Mouse (Mus musculus): Measurements from ENCODE around the gene Wnt5b.

Wnt5b gene

DNA sequence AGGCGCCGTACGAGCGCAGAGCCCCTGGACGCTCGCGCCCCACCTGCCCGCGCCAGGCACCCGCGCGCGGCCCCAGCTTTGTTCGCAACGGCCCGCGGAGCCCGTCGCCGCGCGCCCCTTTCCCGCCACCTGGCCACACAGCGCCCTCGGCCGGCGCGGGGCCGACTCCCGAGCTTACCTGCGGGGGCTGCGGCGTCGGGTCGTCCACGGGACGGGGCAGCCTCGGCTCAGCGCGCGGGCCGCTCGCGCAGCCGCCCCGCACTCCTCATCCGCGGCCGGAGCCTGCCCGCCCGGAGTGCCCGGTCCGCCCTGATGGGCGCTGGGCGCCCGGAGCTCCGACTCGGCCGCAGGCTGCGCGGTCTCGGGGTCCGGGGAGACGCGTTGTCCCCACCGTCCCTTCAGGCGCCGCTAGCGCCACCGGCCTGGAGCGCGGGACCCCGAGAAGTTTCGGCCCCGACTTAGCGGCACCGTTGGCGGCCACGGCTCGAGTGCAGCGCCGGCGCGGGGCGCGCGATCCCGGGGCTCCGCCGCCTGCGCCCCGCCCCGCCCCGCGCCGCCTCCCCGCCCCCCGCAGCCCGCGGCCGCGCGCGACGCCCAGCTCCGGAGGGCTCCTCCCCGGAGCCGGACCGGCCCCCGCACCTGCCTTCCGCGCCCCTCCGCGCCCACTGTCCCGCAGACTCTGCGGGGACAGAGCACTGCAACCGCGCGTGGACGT is at the start of gene Wnt5b:
TSS of gene Wnt5b (minus strand) at position 545 of the 715 bp plus-strand sequence.
- no peak for DNase-seq (ENCODE audit: low spot score in 2 of 2)

GRCm38 (mm10) chr6:119590872-119591271 is 46.7 kb upstream of the Wnt5b start:
- no peak for DNase-seq (ENCODE audit: low spot score in 2 of 2)

GRCm38 (mm10) chr6:119587897-119588296 is 43.8 kb upstream of the Wnt5b start:
- DNase-seq (ENCODE audit: low spot score in 2 of 2), result no peak

- DNase-seq (ENCODE audit: low spot score in 2 of 2), result no peak
Measured at GRCm38 (mm10) chr6:119587454-119587853, 43.3 kb upstream of the Wnt5b start.

DNA sequence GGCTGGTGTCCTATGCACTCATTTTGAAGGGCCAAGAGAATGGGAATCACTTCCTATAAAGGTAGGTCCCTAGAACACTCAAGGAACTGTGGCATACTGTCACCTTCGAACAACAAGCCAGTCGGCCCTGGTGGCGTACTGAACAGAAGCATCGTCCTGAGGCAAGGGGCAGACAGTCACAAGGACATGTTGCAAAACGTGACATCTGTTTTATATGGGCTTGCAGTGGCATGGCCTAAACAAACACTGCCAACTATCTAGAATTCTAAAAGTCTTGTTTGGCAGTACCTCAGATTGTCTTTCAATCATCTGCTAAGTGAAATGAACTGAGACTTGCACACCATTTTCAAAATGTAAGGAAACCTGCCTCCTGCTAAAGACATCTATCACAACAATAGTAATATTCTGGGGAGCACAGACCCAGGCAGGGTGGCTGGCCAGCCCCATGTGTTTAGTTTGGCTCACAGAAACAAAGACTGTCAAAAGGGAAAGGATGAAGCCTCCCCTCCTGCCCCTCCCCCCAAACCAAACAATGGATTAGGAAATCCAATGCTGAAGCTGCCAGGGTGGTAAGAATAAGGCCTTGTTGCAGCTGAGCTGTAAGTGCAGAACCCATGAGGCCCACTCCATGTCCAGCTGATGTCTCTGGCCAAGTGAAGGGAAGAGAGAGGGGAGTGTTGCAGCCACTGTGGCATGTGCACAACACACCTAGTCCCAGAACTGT is 41.7 kb upstream of the Wnt5b start:
- no peak for DNase-seq (ENCODE audit: low spot score in 2 of 2)

DNA sequence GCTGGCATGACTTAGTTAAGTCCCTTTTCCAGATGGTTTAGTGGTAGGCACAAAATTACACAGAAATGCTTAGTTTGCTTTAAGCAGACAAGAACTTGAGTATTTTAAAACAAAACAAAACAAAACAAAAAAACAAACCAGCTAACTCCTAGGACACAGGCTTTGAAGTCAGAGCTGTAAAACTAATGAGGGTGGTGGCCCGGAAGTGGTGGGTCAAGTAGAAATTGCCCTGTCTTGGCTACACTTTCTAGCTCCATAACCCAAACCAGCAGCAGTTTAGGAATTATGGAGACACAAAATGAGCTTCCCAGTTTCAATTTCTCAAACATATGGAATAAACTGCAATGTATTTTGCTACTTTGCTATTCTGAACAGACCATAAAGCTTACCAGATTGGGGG is 39.9 kb upstream of the Wnt5b start:
- no peak for DNase-seq (ENCODE audit: low spot score in 2 of 2)

GRCm38 (mm10) chr6:119583165-119583564 is 39.0 kb upstream of the Wnt5b start:
- DNase-seq (ENCODE audit: low spot score in 2 of 2), result no peak

GRCm38 (mm10) chr6:119576706-119577105 is 32.6 kb upstream of the Wnt5b start:
- DNase-seq (ENCODE audit: low spot score in 2 of 2), result no peak

DNA sequence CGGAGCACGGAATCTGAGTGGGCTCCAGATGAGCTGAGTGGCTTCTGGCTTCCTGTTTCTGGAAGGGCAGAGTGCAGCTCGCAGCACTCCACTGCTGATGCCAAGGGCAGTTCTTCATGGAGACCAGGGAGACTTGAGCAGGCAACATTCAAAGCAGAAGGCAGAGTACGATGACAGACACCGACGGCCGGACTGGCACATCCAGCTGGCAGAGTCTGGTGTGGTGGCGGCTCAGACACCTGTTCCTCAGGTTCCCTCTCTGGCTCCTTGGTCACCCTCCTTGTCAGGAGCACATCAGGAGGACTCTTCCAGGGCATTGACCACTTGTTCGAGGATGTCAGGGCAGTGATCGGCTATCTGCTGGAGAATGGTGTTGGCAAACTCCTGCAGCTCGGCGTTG is 31.2 kb upstream of the Wnt5b start:
- no peak for DNase-seq (ENCODE audit: low spot score in 2 of 2)

GRCm38 (mm10) chr6:119572296-119572695 is 28.1 kb upstream of the Wnt5b start:
- no peak for DNase-seq (ENCODE audit: low spot score in 2 of 2)

- DNase-seq (ENCODE audit: low spot score in 2 of 2), result no peak
Measured at GRCm38 (mm10) chr6:119570797-119571196, 26.6 kb upstream of the Wnt5b start.

GRCm38 (mm10) chr6:119568339-119568738 is 24.2 kb upstream of the Wnt5b start:
- no peak for DNase-seq (ENCODE audit: low spot score in 2 of 2)

- no peak for DNase-seq (ENCODE audit: low spot score in 2 of 2)
Measured at GRCm38 (mm10) chr6:119565451-119566379, 21.6 kb upstream of the Wnt5b start.

DNA sequence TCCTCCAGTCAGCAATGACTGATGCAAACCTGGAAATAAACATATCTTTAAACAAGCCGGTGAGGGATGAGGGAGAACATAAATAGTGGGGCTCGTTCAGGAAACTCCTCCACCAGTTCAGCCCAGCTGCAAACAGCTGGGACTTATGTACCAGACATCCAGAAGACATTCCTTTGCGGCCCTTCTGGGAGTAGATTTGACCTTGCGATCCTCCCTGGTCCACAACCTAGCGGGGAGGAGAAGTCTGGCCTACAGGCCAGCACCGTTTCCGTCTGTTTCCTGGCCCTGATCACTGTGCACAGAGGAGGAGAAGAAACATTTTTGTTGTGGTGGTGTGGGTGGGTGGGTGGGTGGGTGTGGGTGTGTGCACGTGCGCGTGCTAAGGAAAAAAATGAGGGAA is 18.4 kb upstream of the Wnt5b start:
- no peak for DNase-seq (ENCODE audit: low spot score in 2 of 2)

DNA sequence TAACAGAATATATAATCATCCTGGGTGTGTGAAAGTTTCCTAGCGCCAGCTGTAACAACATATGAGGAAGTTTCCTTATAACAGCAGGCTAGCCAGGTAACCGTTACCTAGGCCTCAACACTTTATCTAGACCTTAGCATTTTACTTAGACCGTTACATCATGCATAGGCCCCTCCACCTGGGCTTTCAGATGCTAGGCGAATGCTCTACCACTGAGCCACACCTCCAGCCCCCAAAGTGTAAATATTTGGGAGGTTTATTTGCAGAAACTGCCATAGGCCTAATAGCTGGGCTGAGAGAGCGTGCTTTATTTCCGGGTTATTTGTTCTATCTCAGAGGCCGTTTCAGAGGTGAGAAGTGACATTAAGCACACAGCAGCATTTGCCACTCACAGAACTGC is 14.7 kb upstream of the Wnt5b start:
- DNase-seq (ENCODE audit: low spot score in 2 of 2), result no peak

DNA sequence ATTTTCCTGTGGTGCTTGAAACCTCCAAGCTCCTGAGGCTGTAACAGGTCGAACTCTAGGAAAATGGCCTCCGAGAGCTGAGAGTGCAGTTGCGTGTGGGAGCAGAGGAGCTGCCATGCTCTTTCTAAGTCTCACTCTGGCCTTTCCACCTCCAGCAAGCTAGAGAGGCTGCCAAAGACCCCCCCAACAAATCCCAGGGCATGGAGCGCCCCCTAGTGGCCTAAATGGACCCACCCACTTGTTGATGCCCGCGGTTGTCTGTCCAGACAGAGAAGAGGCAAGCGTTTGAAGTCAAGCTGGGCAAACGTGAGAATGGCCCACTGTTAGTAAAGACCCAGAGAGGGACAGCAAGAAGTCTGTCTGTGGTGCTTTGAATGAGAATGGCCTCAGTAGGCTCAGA is 10.3 kb upstream of the Wnt5b start:
- peak in 1 of 2 experiments; percentile 3 for DNase-seq (ENCODE audit: low spot score in 2 of 2)

GRCm38 (mm10) chr6:119544518-119544864 is 344 bp upstream of the Wnt5b start:
- no peak for DNase-seq (ENCODE audit: low spot score in 2 of 2)

GRCm38 (mm10) chr6:119543456-119543802 is 718 bp downstream of the Wnt5b start:
- no peak for DNase-seq (ENCODE audit: low spot score in 2 of 2)

- no peak for DNase-seq (ENCODE audit: low spot score in 2 of 2)
Measured at GRCm38 (mm10) chr6:119535867-119536266, 8.3 kb downstream of the Wnt5b start.

- no peak for DNase-seq (ENCODE audit: low spot score in 2 of 2)
Measured at GRCm38 (mm10) chr6:119533170-119533709, 10.9 kb downstream of the Wnt5b start.

GRCm38 (mm10) chr6:119529659-119530058 is 14.5 kb downstream of the Wnt5b start:
- DNase-seq (ENCODE audit: low spot score in 2 of 2), result no peak

DNA sequence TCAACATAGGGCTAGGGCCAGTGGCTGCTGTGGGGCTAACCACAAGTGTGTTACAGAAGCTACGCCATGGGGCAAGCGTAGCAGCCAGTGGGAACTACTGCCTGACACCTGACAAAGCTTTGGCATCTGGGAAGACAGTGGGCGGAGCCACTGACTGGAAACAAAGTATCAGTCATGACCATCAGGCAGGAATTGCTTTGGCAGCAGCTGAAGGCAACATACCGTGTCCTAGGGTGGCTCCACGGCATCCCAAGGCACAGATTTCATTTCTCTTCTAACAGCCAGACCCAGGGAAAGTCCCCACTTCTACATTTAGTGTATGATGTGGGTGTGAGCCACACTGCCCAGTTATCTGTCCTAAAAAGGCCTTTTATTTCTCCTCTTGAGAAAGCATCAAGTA is 17.6 kb downstream of the Wnt5b start:
- no peak for DNase-seq (ENCODE audit: low spot score in 2 of 2)
